Mouse (Mus musculus) ovary, postnatal 10 days (tissue): ENCODE results near the gene Srpr.

Experiments
- DNase-seq: peaks from one replicate; pipeline ENCODE4 v3.0.0; 2022; ENCODE audit warnings: low spot score

Srpr gene

GRCm38 (mm10) chr9:35199772-35200471 lies at the start of gene Srpr, which contains the start of gene Tirap:
Gene Srpr (plus strand): TSS chr9:35200175.
Gene Tirap (minus strand): TSS chr9:35200291.
- DNase-seq = peak; percentile 87

- no peak for DNase-seq
These were observed 47.1 kb upstream of the Srpr start for GRCm38 (mm10) chr9:35152923-35153322.

DNA sequence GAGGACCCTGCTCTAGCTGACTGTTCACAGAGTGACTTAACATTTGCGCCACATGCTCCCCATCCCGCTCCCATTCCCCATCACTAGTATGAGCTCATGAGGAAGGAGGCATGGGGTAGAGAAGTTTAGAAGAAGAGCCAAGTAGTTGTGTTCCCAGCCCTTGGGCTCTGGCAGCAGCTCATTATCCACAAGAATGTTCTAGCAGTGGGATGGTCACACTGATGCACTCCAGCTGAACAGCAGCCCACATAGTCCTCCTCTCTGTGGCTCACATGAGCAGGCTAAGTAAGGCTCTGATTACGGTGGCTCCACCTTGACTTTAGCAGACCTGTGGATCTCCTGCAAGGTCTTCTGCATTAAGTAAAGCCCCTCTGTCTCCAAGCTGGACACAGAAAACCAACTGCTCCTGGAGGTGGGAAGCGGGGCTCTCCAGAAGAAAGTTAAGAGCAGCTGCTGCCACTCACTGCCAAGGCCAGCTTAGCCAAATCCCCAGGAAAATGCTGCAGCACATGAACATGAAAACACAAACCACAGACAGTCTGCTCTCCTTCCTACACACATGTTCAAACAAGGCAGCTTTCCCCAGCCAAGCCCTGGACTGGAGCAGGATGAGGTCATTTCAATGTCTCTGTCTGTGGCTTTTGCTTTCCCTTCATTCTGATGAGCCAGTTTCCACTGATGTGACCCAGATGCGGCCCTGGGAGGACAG lies 43.8 kb upstream of the Srpr start:
- no peak for DNase-seq

DNA sequence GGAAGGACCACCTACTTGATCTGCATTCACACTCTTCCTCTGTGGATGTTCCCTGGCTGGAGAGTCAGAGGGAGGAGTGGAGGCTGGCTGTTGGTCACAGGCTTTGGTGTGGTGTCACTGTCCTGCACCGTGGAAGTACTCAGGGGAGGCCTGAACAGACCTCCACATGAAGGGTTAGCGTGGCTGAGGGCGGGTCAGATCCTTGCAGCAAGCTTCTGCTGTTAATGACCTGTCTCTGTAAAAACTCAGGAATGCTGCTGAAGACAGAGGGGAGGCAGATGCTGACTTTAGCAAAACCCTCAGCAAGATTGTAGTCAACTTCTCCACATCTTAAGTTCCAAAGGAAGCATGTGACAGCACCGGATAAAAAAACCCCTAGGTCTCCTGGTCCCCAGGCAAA lies 43.1 kb upstream of the Srpr start:
- DNase-seq = no peak

DNA sequence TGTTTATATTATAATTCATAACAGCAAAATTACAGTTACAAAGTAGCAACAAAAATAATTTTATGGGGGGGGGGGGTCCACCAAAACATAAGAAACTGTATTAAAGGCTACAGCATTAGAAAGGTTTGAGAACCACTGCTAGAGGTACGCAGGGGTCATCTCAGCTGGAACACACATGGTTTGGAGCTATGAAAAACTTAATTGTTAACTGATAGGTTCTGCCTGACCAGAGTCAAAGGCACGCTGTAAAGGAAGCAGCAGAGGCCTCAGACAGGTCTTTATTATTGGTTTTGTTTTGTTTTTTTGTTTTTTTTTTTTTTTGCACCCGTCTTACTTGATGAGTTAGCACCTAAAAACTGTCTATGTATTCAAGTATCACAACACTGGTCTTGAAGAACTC lies 41.5 kb upstream of the Srpr start:
- no peak for DNase-seq

- DNase-seq = no peak
These were observed 39.3 kb upstream of the Srpr start for GRCm38 (mm10) chr9:35160662-35161061.

GRCm38 (mm10) chr9:35161721-35162120 lies 38.3 kb upstream of the Srpr start:
- no peak for DNase-seq

GRCm38 (mm10) chr9:35163011-35163690 lies 36.8 kb upstream of the Srpr start:
- DNase-seq = no peak

- no peak for DNase-seq
These were observed 35.7 kb upstream of the Srpr start for GRCm38 (mm10) chr9:35164142-35164874.

DNA sequence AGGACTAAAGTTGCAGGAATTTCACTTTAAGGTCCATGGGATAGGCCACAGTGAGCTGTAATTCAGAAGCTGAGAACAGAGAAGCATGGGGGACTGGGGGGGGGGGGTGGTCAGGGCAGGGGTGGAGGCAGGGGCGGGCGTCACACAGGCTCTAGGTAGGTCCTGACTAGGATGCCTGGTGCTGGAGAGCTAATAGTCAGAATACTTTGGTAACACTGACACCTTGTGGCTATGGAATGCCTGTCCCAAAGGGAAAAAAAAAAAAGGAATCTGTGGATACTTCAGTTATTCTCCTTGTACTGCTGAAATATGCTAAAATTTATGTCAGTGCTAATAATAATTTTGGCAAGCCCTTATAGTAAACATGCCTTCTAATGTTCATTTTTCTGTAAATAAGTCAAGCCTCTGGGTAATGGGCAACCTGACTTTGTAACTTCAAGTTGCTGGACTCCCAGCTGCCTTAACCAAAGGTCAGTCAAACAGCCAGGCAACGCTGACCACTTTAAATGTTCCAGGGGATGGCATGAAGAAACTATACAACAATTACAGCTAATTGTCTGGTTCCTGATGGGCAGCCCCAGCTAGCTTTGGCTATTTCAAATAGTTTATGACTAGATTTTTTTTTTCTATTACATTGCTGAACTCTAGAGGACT lies 33.7 kb upstream of the Srpr start:
- DNase-seq = no peak

DNA sequence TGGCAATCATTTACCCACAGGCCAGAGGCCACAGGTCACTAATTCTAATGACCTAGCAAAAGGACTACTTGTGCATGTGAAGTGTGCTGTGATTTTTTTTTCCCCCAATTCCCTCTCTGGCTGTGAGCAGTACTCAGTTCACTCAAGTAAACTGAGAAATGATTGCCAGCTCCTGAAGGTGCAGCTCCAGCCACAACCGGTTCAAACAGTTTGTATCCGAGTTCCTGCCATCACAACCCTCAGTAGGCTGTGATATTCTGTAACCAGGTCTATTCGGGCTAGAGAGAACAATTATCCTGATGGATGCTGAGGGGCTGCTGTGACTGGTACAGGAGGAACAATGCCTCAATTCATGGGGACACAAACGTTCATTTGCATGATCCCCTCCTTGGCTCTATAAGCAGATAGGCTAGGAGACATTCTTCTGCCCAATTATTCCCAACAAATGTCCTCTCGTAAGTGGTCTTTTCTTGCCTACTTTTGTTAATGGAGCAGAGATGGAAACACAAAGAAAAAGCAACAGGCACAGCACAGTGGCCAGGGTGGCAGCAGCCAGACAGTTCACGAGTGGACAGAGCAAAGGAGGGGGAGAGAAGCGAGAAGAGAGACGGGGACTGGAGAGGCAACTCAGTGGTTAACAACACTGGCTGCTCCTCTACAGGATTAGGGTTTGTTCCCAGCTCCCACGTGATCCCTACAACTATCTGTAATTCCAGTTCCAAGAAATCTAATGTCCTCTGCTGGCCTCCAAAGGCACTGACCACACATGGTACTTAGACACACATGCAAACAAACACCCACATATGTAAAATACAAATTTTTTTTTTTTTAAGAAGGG lies 33.0 kb upstream of the Srpr start:
- no peak for DNase-seq

DNA sequence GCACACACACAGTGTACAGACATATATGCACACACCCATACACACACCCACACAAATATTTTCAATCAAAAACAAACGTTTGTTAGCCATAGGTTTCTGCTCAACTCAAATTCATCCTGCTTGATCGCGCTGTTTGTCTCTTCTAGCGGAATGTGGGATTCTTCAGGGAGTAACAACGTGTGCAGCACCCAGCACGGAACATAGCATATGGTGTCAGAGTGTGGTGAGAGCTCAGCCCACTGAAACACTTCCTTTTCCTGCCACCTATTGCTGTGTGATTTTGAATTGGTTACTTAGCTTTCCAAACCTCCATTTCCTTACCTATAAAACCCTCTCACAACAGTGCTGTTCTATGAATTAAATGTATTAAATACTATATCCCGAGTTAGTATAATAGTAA lies 29.9 kb upstream of the Srpr start:
- DNase-seq = no peak

DNA sequence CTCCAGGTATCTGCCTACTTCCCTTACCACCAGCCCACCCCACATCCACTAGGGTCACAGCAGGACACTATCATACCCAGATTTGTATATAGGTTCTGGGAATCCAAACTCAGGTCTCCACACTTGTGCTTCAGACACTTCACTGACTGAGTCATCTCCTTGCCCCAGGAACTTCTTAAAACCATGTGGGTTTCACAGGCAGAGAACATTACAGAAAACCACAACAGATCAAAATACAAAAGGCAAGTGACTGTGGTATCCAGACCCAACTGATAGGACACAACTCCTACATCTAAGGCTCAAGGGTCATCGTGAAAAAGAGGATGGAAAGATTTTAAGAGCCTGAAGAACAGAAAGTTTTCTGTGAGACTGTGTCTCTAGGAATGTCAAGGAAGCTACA lies 26.6 kb upstream of the Srpr start:
- DNase-seq = no peak

DNA sequence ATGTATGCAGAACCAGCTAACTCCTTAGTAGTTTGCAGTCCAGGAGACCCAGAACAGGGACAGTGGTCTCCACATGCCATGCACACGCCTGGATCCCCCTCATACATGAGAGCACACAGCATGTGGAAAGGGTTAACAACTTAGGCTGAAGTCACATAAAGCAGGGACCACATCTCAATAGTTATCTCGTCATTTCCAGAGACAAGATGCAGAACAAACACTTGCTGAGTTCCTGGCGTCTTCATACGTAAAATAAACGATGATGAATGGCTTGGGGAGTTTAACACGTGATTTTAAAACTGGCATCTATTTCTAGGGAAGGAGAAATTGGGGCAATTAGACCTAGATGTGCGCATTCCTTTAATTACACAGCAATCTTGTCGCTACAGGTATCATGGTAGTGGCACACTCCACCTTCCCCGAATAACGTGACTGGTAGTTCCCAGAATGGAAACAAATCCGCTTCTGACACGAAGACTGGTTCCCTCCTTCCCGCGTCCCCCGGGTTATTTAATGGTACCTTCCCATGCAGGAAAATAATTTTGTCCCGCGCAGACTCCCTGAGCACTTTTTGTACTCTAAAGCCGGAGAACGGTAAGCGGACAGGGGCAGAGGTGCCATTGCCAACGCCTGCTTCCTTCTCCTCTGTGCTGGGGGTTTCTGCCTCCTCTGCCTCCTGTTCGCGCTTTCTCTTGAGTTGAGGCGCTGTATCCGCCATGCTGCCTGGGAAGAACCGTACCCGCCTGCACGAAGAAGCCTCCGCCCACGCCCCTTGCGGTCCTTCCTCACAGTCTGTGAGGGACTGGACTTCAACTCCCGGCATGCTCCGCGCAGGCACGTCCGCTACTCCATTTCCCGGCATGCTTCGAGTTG lies 24.5 kb upstream of the Srpr start, which contains the start of gene Dcps:
TSS of gene Dcps (minus strand) at position 811 of the 873 bp plus-strand sequence.
- DNase-seq = peak; percentile 79

DNA sequence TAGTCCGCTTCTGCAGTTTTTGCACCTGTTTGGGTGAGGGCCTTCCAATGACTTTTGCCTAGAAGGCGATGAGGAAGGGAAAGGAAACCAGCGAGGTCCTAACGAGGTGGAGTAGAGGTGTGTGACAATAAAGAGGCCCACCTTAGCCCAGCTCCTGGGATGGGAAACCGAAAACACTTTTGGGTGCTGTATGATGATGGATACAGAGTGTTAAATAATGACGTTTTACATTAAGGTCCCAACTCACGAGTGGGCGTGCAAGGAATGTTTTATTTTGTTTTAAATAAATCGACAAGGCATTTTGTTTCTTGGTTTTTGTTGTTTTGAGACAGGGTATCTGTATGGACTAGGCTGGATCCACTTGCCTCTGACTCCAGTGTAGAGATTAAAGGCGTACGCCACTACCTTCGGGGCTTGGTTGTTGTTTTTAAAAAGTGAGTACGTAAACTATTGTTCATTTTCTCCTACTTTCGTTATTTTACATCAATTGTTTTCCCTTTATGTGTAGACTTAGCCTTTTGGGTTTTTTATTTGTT lies 23.8 kb upstream of the Srpr start:
- no peak for DNase-seq

GRCm38 (mm10) chr9:35182832-35183231 lies 17.1 kb upstream of the Srpr start:
- no peak for DNase-seq

- DNase-seq = no peak
These were observed 16.6 kb upstream of the Srpr start for GRCm38 (mm10) chr9:35183359-35183758.

GRCm38 (mm10) chr9:35186430-35186829 lies 13.5 kb upstream of the Srpr start:
- DNase-seq = no peak

DNA sequence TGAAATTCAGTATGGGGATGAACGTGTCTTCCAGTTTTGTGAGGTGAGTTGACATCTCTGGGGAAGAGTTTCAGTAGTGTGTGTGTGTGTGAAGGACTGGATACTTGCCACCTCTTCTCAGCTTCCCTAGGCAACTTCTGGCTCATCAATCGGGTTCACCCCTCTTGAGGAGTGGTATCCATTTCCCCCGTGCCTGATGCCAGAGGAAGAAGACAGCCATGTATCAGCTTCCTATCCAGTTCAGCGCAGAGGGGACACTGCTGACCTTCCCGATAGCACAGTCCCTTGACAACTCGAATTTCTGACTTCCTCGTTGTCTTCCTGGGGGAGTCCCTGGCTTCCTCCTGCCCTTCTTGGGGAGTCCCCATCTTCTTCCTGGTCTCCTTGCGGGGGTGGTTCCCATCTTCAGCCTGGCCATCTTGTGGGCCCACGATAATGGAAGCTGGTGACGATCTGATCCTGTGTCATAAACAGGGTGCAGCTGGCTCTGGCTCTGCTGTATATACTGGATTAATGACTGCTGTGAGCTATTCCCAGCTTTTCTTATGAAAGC lies 12.5 kb upstream of the Srpr start:
- DNase-seq = no peak
